Comparison of ENCODE assay signal across 7 mouse cellular contexts in genomic region chr12:111430049-111430867, GRCm38 (mm10). TPM values are rescaled to one million over a fixed set of nuclear protein-coding genes. Genes with fewer than 3 reads are reported as not detected.
DNase-seq lines count a peak whose midpoint lies in the region; ATAC-seq and TF ChIP-seq lines count a peak whose summit lies in the region.

No protein-coding gene starts in this region.

- no peak overlapping the region for H3K27ac ChIP-seq in ES-Bruce4 (ENCODE audit: insufficient read depth, low read length)
- H3K27ac ChIP-seq in heart, embryonic 13.5 days (replicated peaks), result peak overlapping the region; percentile 69
- H3K27ac ChIP-seq in limb, embryonic 10.5 days, result peak overlapping the region; percentile 66
- H3K27ac ChIP-seq in midbrain, embryonic 13.5 days, result no peak overlapping the region
- no peak overlapping the region for H3K27ac ChIP-seq in cerebellum, adult 2 months (ENCODE audit: insufficient read depth, low read length)

- TF ChIP-seq CTCF in ES-Bruce4 (IDR thresholded peaks at IDR 0.05; ENCODE audit: low read depth, low read length), result no peak
- TF ChIP-seq CTCF in cerebellum, adult 2 months (IDR thresholded peaks at IDR 0.05; ENCODE audit: borderline replicate concordance, insufficient read depth, low read depth, low read length), result no peak

- no peaks in the 10 kb centered on the region for H3K36me3 ChIP-seq in ES-Bruce4 (ENCODE audit: control insufficient read depth, insufficient read depth, low read length, poor library complexity, severe bottlenecking)
- no peaks in the 10 kb centered on the region for H3K36me3 ChIP-seq in heart, embryonic 13.5 days
- no peaks in the 10 kb centered on the region for H3K36me3 ChIP-seq in limb, embryonic 10.5 days
- H3K36me3 ChIP-seq in midbrain, embryonic 13.5 days, result no peaks in the 10 kb centered on the region

- 0 out of 2 replicates have a peak, but pooled peaks have one; percentile 2 for TF ChIP-seq EP300 in ES-Bruce4 (IDR thresholded peaks at IDR 0.05; ENCODE audit: insufficient read depth, low read depth, low read length)

- ATAC-seq in heart, embryonic 13.5 days (ENCODE audit: extremely low read depth, insufficient number of reproducible peaks, low FRiP score, low TSS enrichment), result no peak; the same call in 1 of the 2 replicates
- no peak for ATAC-seq in midbrain, embryonic 13.5 days

- TF ChIP-seq POLR2A in ES-Bruce4 (IDR thresholded peaks at IDR 0.05; ENCODE audit: insufficient read depth, low read length), result no peak
- TF ChIP-seq POLR2A in cerebellum, adult 2 months (IDR thresholded peaks at IDR 0.05; ENCODE audit: borderline replicate concordance, insufficient read depth, low read length), result no peak

- H3K4me3 ChIP-seq in ES-Bruce4 (ENCODE audit: low read depth, low read length), result peak overlapping the region; percentile 25
- peak overlapping the region; percentile 54 for H3K4me3 ChIP-seq in heart, embryonic 13.5 days
- H3K4me3 ChIP-seq in limb, embryonic 10.5 days, result peak overlapping the region; percentile 47
- H3K4me3 ChIP-seq in midbrain, embryonic 13.5 days (replicated peaks), result peak overlapping the region; percentile 42
- no peak overlapping the region for H3K4me3 ChIP-seq in cerebellum, adult 2 months (replicated peaks; ENCODE audit: insufficient read depth, low read depth, low read length)

- peaks cover 11% of the 10 kb centered on the region for H3K4me1 ChIP-seq in ES-Bruce4 (ENCODE audit: control insufficient read depth, insufficient read depth, low read length)
- H3K4me1 ChIP-seq in heart, embryonic 13.5 days, result peaks cover 79% of the 10 kb centered on the region
- peaks cover 76% of the 10 kb centered on the region for H3K4me1 ChIP-seq in limb, embryonic 10.5 days
- peaks cover 34% of the 10 kb centered on the region for H3K4me1 ChIP-seq in midbrain, embryonic 13.5 days (replicated peaks)
- H3K4me1 ChIP-seq in cerebellum, adult 2 months (ENCODE audit: control insufficient read depth, insufficient read depth, low read length), result no peaks in the 10 kb centered on the region

- H3K9me3 ChIP-seq in ES-Bruce4 (replicated peaks; ENCODE audit: control insufficient read depth, insufficient read depth, low read length, poor library complexity, severe bottlenecking), result no peaks in the 10 kb centered on the region
- H3K9me3 ChIP-seq in heart, embryonic 13.5 days, result no peaks in the 10 kb centered on the region
- H3K9me3 ChIP-seq in limb, embryonic 10.5 days (replicated peaks), result no peaks in the 10 kb centered on the region
- no peaks in the 10 kb centered on the region for H3K9me3 ChIP-seq in midbrain, embryonic 13.5 days

- WGBS in heart, embryonic 13.5 days, result 8% methylated on average over 27 of the region's 27 CpGs
- WGBS in limb, embryonic 10.5 days, result 5% methylated on average over 27 of the region's 27 CpGs
- WGBS in midbrain, embryonic 13.5 days, result 8% methylated on average over 27 of the region's 27 CpGs
- 44% methylated on average over 27 of the region's 27 CpGs for WGBS in cerebellum, adult 2 months

- DNase-seq in adipocyte (ENCODE audit: low spot score), result peak; percentile 66
- peak; percentile 50 for DNase-seq in limb, embryonic 10.5 days (ENCODE audit: low spot score)
- no peak for DNase-seq in cerebellum, adult 2 months
- DNase-seq in urinary bladder, adult 18-20 months (ENCODE audit: low spot score in 2 of 2), result no peak

- no peaks in the 10 kb centered on the region for H3K27me3 ChIP-seq in ES-Bruce4 (ENCODE audit: control insufficient read depth, insufficient read depth, low read length, poor library complexity, severe bottlenecking)
- peaks cover 87% of the 10 kb centered on the region for H3K27me3 ChIP-seq in heart, embryonic 13.5 days (replicated peaks)
- peaks cover 99% of the 10 kb centered on the region for H3K27me3 ChIP-seq in limb, embryonic 10.5 days (ENCODE audit: low read depth, poor library complexity, severe bottlenecking)
- peaks cover 77% of the 10 kb centered on the region for H3K27me3 ChIP-seq in midbrain, embryonic 13.5 days
- H3K27me3 ChIP-seq in cerebellum, adult 2 months (ENCODE audit: control insufficient read depth, insufficient read depth, low read length), result no peaks in the 10 kb centered on the region

- H3K9ac ChIP-seq in ES-Bruce4 (ENCODE audit: low read depth, poor library complexity, severe bottlenecking), result peak overlapping the region; percentile 30
- H3K9ac ChIP-seq in heart, embryonic 13.5 days, result peak overlapping the region; percentile 81
- peak overlapping the region; percentile 67 for H3K9ac ChIP-seq in midbrain, embryonic 13.5 days (replicated peaks)

- peak overlapping the region; percentile 83 for H3K4me2 ChIP-seq in heart, embryonic 13.5 days
- H3K4me2 ChIP-seq in midbrain, embryonic 13.5 days (replicated peaks), result peak overlapping the region; percentile 64

RNA-seq across cellular contexts. Expression of gene Tnfaip2, which starts 12.0 kb away (rescaled TPM):
- polyA plus RNA-seq in ES-Bruce4 (2011; ENCODE audit: insufficient read depth, insufficient read length, low read depth, missing spikeins), result 1.9 and 4.7 TPM in 2 replicates
- 6.0 and 10.6 TPM in 2 replicates for polyA plus RNA-seq in heart, embryonic 13.5 days (2015; fragmentation: Nextera tagmentation; extraction: Ambion mirVana)
- 4.3 and 6.0 TPM in 2 replicates for polyA plus RNA-seq in limb, embryonic 10.5 days (2016; fragmentation: Nextera tagmentation; extraction: Ambion mirVana)
- polyA plus RNA-seq in midbrain, embryonic 13.5 days (2015; fragmentation: Nextera tagmentation; extraction: Ambion mirVana), result 0.28 and 1.3 TPM in 2 replicates
- polyA plus RNA-seq in cerebellum, adult 2 months (2012; rRNA removed), result 0.87 and 1.2 TPM in 2 replicates

RNA-seq across cellular contexts. Expression of gene Exoc3l4, which starts 13.4 kb away (rescaled TPM):
- polyA plus RNA-seq in ES-Bruce4 (2011; ENCODE audit: insufficient read depth, insufficient read length, low read depth, missing spikeins), result 4.2 and 6.1 TPM in 2 replicates
- 10.2 and 10.8 TPM in 2 replicates for polyA plus RNA-seq in heart, embryonic 13.5 days (2015; fragmentation: Nextera tagmentation; extraction: Ambion mirVana)
- polyA plus RNA-seq in limb, embryonic 10.5 days (2016; fragmentation: Nextera tagmentation; extraction: Ambion mirVana), result 5.1 and 6.5 TPM in 2 replicates
- polyA plus RNA-seq in midbrain, embryonic 13.5 days (2015; fragmentation: Nextera tagmentation; extraction: Ambion mirVana), result 2.0 and 2.4 TPM in 2 replicates
- polyA plus RNA-seq in cerebellum, adult 2 months (2012; rRNA removed), result 6.5 and 10.0 TPM in 2 replicates

RNA-seq across cellular contexts. Expression of gene Lbhd2, which starts 23.6 kb away (rescaled TPM):
- not detected in 2 replicates for polyA plus RNA-seq in ES-Bruce4 (2011; ENCODE audit: insufficient read depth, insufficient read length, low read depth, missing spikeins)
- 0.53 and 0.55 TPM in 2 replicates for polyA plus RNA-seq in heart, embryonic 13.5 days (2015; fragmentation: Nextera tagmentation; extraction: Ambion mirVana)
- not detected in 2 replicates for polyA plus RNA-seq in limb, embryonic 10.5 days (2016; fragmentation: Nextera tagmentation; extraction: Ambion mirVana)
- polyA plus RNA-seq in midbrain, embryonic 13.5 days (2015; fragmentation: Nextera tagmentation; extraction: Ambion mirVana), result 0.32 TPM in 1 of 2 replicates, not detected in the other
- 1.5 and 2.5 TPM in 2 replicates for polyA plus RNA-seq in cerebellum, adult 2 months (2012; rRNA removed)

RNA-seq across cellular contexts. Expression of gene Cdc42bpb, which starts 52.7 kb away (rescaled TPM):
- 52.3 and 58.9 TPM in 2 replicates for polyA plus RNA-seq in ES-Bruce4 (2011; ENCODE audit: insufficient read depth, insufficient read length, low read depth, missing spikeins)
- polyA plus RNA-seq in heart, embryonic 13.5 days (2015; fragmentation: Nextera tagmentation; extraction: Ambion mirVana), result 22.8 and 26.2 TPM in 2 replicates
- 30.4 and 32.0 TPM in 2 replicates for polyA plus RNA-seq in limb, embryonic 10.5 days (2016; fragmentation: Nextera tagmentation; extraction: Ambion mirVana)
- polyA plus RNA-seq in midbrain, embryonic 13.5 days (2015; fragmentation: Nextera tagmentation; extraction: Ambion mirVana), result 37.7 and 39.8 TPM in 2 replicates
- polyA plus RNA-seq in cerebellum, adult 2 months (2012; rRNA removed), result 176 and 177 TPM in 2 replicates

RNA-seq across cellular contexts. Expression of gene Gm266, which starts 55.4 kb away (rescaled TPM):
- 0.93 and 1.3 TPM in 2 replicates for polyA plus RNA-seq in ES-Bruce4 (2011; ENCODE audit: insufficient read depth, insufficient read length, low read depth, missing spikeins)
- polyA plus RNA-seq in heart, embryonic 13.5 days (2015; fragmentation: Nextera tagmentation; extraction: Ambion mirVana), result 2.1 and 2.5 TPM in 2 replicates
- polyA plus RNA-seq in limb, embryonic 10.5 days (2016; fragmentation: Nextera tagmentation; extraction: Ambion mirVana), result 11.4 and 13.7 TPM in 2 replicates
- 0.81 and 0.98 TPM in 2 replicates for polyA plus RNA-seq in midbrain, embryonic 13.5 days (2015; fragmentation: Nextera tagmentation; extraction: Ambion mirVana)
- polyA plus RNA-seq in cerebellum, adult 2 months (2012; rRNA removed), result 8.8 and 11.2 TPM in 2 replicates

Comparison
In these comparisons a context has a peak if more than half of its experiments do, and no peak if none do; other contexts are left out.
1. H3K27ac ChIP-seq: peak in heart, embryonic 13.5 days (single experiment) and limb, embryonic 10.5 days (single experiment); none in ES-Bruce4 (single experiment), midbrain, embryonic 13.5 days (single experiment) and cerebellum, adult 2 months (single experiment).
2. H3K9ac ChIP-seq: peak in every context shown above with its lines; median percentile 81 in heart, embryonic 13.5 days; 67 in midbrain, embryonic 13.5 days; 30 in ES-Bruce4.
3. DNase-seq: peak in adipocyte (single experiment) and limb, embryonic 10.5 days (single experiment); none in cerebellum, adult 2 months (0 of 2) and urinary bladder, adult 18-20 months (0 of 2).